Mouse (Mus musculus) stomach, postnatal 0 days (tissue): ENCODE measurements around the gene Syt7.

Experiments used
- CTCF ChIP-seq: IDR thresholded peaks from 2 replicates; pipeline ENCODE4 v1.5.1; 2016; ENCODE audit warnings: antibody characterized with exemption, low read depth, mild to moderate bottlenecking, moderate library complexity
- EP300 ChIP-seq: optimal IDR thresholded peaks from 2 replicates; pipeline ENCODE3; 2016; ENCODE audit warnings: antibody characterized with exemption

DNA sequence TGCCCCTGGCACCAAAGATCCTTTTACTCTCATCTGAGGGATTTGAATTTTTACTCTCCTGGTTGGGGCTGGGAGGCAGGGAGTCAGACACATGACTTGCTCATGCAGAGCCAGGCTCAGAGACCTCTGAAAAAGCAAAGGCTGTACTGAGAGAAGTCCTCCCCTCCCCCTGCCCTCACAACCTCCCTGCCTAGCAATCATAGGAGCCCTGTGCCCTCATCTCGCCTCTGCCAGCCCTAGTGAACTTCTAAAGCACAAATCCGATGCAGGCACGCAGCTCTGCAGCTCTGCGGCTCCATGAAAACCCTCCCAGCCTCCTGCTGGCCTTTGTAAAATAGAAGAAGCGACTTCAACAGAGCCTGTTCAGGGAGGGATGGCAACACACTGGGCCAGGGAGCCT is 49.6 kb upstream of the Syt7 start:
- TF ChIP-seq CTCF (no peak), EP300 (no peak)
